Mouse (Mus musculus) ovary, postnatal 10 days (tissue): ENCODE measurements around the gene Fam111a.
"Not testable (repeated sequence)": the region's sequence is repeated elsewhere in the genome, so short reads cannot be mapped to it uniquely, and the experiment has no call there.

Experiments
- DNase-seq: peaks from one replicate; pipeline ENCODE4 v3.0.0; 2022; ENCODE audit warnings: low spot score

Fam111a gene

GRCm38 (mm10) chr19:12545440-12545839 lies at the start of gene Fam111a:
Fam111a (plus strand) TSS chr19:12545740.
- not testable (repeated sequence) for DNase-seq

- no peak for DNase-seq
Measured at GRCm38 (mm10) chr19:12496241-12496640, 49.3 kb upstream of the Fam111a start.

GRCm38 (mm10) chr19:12497909-12498308 lies 47.6 kb upstream of the Fam111a start:
- DNase-seq = no peak

- DNase-seq = no peak
Measured at GRCm38 (mm10) chr19:12498321-12498720, 47.2 kb upstream of the Fam111a start.

GRCm38 (mm10) chr19:12498941-12499340 lies 46.6 kb upstream of the Fam111a start:
- DNase-seq = no peak

GRCm38 (mm10) chr19:12499485-12499884 lies 46.1 kb upstream of the Fam111a start:
- DNase-seq = no peak

GRCm38 (mm10) chr19:12500124-12500523 lies 45.4 kb upstream of the Fam111a start:
- DNase-seq = no peak

- DNase-seq = no peak
Measured at GRCm38 (mm10) chr19:12500881-12501311, 44.6 kb upstream of the Fam111a start.

GRCm38 (mm10) chr19:12501370-12502347 lies 43.9 kb upstream of the Fam111a start, which contains the start of gene Dtx4:
Dtx4 (minus strand) TSS chr19:12501454.
- DNase-seq = peak; percentile 87

GRCm38 (mm10) chr19:12502756-12503155 lies 42.8 kb upstream of the Fam111a start:
- DNase-seq = no peak

- no peak for DNase-seq
Measured at GRCm38 (mm10) chr19:12514621-12515020, 30.9 kb upstream of the Fam111a start.

GRCm38 (mm10) chr19:12517671-12518540 lies 27.6 kb upstream of the Fam111a start:
- peak; percentile 35 for DNase-seq

- no peak for DNase-seq
Measured at GRCm38 (mm10) chr19:12518541-12518890, 27.0 kb upstream of the Fam111a start.

- DNase-seq = no peak
Measured at GRCm38 (mm10) chr19:12523377-12523776, 22.2 kb upstream of the Fam111a start.

- DNase-seq = no peak
Measured at GRCm38 (mm10) chr19:12537168-12537567, 8.4 kb upstream of the Fam111a start.

GRCm38 (mm10) chr19:12539975-12540374 lies 5.6 kb upstream of the Fam111a start:
- no peak for DNase-seq

GRCm38 (mm10) chr19:12540727-12541126 lies 4.8 kb upstream of the Fam111a start:
- no peak for DNase-seq

- DNase-seq = no peak
Measured at GRCm38 (mm10) chr19:12541644-12542043, 3.9 kb upstream of the Fam111a start.

- DNase-seq = no peak
Measured at GRCm38 (mm10) chr19:12549166-12549565, 3.6 kb downstream of the Fam111a start.

GRCm38 (mm10) chr19:12550005-12550942 lies 4.7 kb downstream of the Fam111a start:
- DNase-seq = no peak

GRCm38 (mm10) chr19:12556293-12556692 lies 10.8 kb downstream of the Fam111a start:
- no peak for DNase-seq
